Mouse (Mus musculus): ENCODE measurements around the gene Mrm2.

The Mrm2 gene

GRCm38 (mm10) chr5:140339836-140340235 lies 8.1 kb upstream of the Mrm2 start:
- DNase-seq: no peak

GRCm38 (mm10) chr5:140338779-140339178 lies 7.1 kb upstream of the Mrm2 start:
- DNase-seq: no peak

GRCm38 (mm10) chr5:140336680-140337079 lies 5.0 kb upstream of the Mrm2 start:
- peak; percentile 24 for DNase-seq

- DNase-seq: no peak
These were observed 1.9 kb upstream of the Mrm2 start for GRCm38 (mm10) chr5:140333631-140334030.

- DNase-seq: no peak
These were observed 821 bp upstream of the Mrm2 start for GRCm38 (mm10) chr5:140332519-140332918.

- no peak for DNase-seq
These were observed 7.6 kb downstream of the Mrm2 start for GRCm38 (mm10) chr5:140324058-140324457.

GRCm38 (mm10) chr5:140321756-140322575 lies 9.7 kb downstream of the Mrm2 start:
- DNase-seq: no peak

- peak; percentile 89 for DNase-seq
These were observed 10.5 kb downstream of the Mrm2 start, which contains the start of the genes Mad1l1 and Nudt1 for GRCm38 (mm10) chr5:140321042-140321755. Mad1l1 (minus strand) TSS chr5:140321552. Nudt1 (plus strand) TSS chr5:140321656.

GRCm38 (mm10) chr5:140316716-140317115 lies 15.0 kb downstream of the Mrm2 start:
- DNase-seq: no peak

GRCm38 (mm10) chr5:140307602-140308001 lies 24.1 kb downstream of the Mrm2 start:
- DNase-seq: no peak

- DNase-seq: no peak
These were observed 25.7 kb downstream of the Mrm2 start for GRCm38 (mm10) chr5:140306016-140306415.

- DNase-seq: no peak
These were observed 33.4 kb downstream of the Mrm2 start for GRCm38 (mm10) chr5:140298291-140298690.

GRCm38 (mm10) chr5:140292152-140292551 lies 39.5 kb downstream of the Mrm2 start:
- DNase-seq: peak; percentile 32

- no peak for DNase-seq
These were observed 42.5 kb downstream of the Mrm2 start for GRCm38 (mm10) chr5:140289161-140289560.

- DNase-seq: no peak
These were observed 43.4 kb downstream of the Mrm2 start for GRCm38 (mm10) chr5:140288287-140288686.

GRCm38 (mm10) chr5:140284761-140285160 lies 46.9 kb downstream of the Mrm2 start:
- DNase-seq: no peak

- DNase-seq: no peak
These were observed 47.7 kb downstream of the Mrm2 start for GRCm38 (mm10) chr5:140284011-140284410.

- DNase-seq: no peak
These were observed 48.8 kb downstream of the Mrm2 start for GRCm38 (mm10) chr5:140282900-140283299.

GRCm38 (mm10) chr5:140282376-140282775 lies 49.3 kb downstream of the Mrm2 start:
- peak; percentile 22 for DNase-seq

- DNase-seq: no peak
These were observed 51.5 kb downstream of the Mrm2 start for GRCm38 (mm10) chr5:140280205-140280604.
